Comparison of ENCODE assay signal across 18 mouse cellular contexts in genomic region chr17:65710576-65710975, GRCm38 (mm10).
DNase-seq lines count a peak whose midpoint lies in the region; ATAC-seq and TF ChIP-seq lines count a peak whose summit lies in the region.
"Had no signal": no experiment of that assay in that cellular context is flagged by ENCODE, and none has a peak within 500 bp of the region (broad histone marks: within the 10 kb centered on the region; RNA-seq: fewer than 3 reads in every experiment).

No protein-coding gene starts in this region.

- peaks cover 11% of the 10 kb centered on the region for H3K9me3 ChIP-seq in kidney, embryonic 16.5 days (ENCODE audit: low read length)
- no peaks in the 10 kb centered on the region; the same call in 1 of the 2 replicates for H3K9me3 ChIP-seq in kidney, postnatal 0 days (replicated peaks; ENCODE audit: low read length)
- H3K9me3 ChIP-seq in midbrain, postnatal 0 days (ENCODE audit: low read length): peaks cover 9% of the 10 kb centered on the region; the same call in 1 of the 2 replicates

- no peak overlapping the region for H3K27ac ChIP-seq in kidney, embryonic 16.5 days (ENCODE audit: low read length)
- H3K27ac ChIP-seq in kidney, postnatal 0 days: peak overlapping the region; percentile 5; the same call in 1 of the 2 replicates
- H3K27ac ChIP-seq in midbrain, postnatal 0 days (ENCODE audit: low read depth, low read length): no peak overlapping the region
- H3K27ac ChIP-seq: embryonic facial prominence, embryonic 12.5 days; forebrain, embryonic 15.5 days; hindbrain, embryonic 15.5 days had no signal

- TF ChIP-seq CTCF in kidney, postnatal 0 days (IDR thresholded peaks at IDR 0.05; ENCODE audit: low read depth): no peak
- TF ChIP-seq CTCF in midbrain, postnatal 0 days (IDR thresholded peaks at IDR 0.05): no peak

- no peaks in the 10 kb centered on the region for H3K27me3 ChIP-seq in kidney, embryonic 16.5 days (ENCODE audit: insufficient read depth, low read length)
- no peaks in the 10 kb centered on the region for H3K27me3 ChIP-seq in kidney, postnatal 0 days (ENCODE audit: insufficient read depth, low read length)
- H3K27me3 ChIP-seq in midbrain, postnatal 0 days (ENCODE audit: insufficient read depth, low read length): no peaks in the 10 kb centered on the region
- H3K27me3 ChIP-seq: embryonic facial prominence, embryonic 12.5 days; forebrain, embryonic 15.5 days; hindbrain, embryonic 15.5 days had no signal

- no peak for ATAC-seq in kidney, embryonic 16.5 days (ENCODE audit: low FRiP score, low TSS enrichment)
- ATAC-seq in kidney, postnatal 0 days (replicated peaks; ENCODE audit: low FRiP score, low read depth): no peak
- ATAC-seq in midbrain, postnatal 0 days (ENCODE audit: low FRiP score): no peak
- ATAC-seq: forebrain, embryonic 15.5 days had no signal

- no peak overlapping the region for H3K9ac ChIP-seq in kidney, embryonic 16.5 days (replicated peaks; ENCODE audit: low read length)
- no peak overlapping the region for H3K9ac ChIP-seq in kidney, postnatal 0 days (ENCODE audit: low read depth, low read length)
- no peak overlapping the region for H3K9ac ChIP-seq in midbrain, postnatal 0 days (replicated peaks; ENCODE audit: low read length, poor library complexity, severe bottlenecking)
- H3K9ac ChIP-seq: embryonic facial prominence, embryonic 12.5 days; forebrain, embryonic 15.5 days; hindbrain, embryonic 15.5 days had no signal

- DNase-seq in kidney, adult 18-20 months: peak; percentile 40
- peak; percentile 32 to 42 for DNase-seq in kidney, adult 8-10 months
- DNase-seq in kidney, postnatal 0 days (ENCODE audit: low spot score): no peak
- DNase-seq in kidney, postnatal 36 days: peak; percentile 55 to 58
- DNase-seq in midbrain, postnatal 0 days (ENCODE audit: low spot score): no peak
- DNase-seq in layer of hippocampus, postnatal 10 days (ENCODE audit: low spot score in 2 of 2): no peak
- DNase-seq: adrenal gland, adult 2 months; adrenal gland, postnatal 25 days; cerebellum, adult 8-10 months; cerebellum, postnatal 14 days; embryo, embryonic 11 days; gastrocnemius, postnatal 36 days; heart, adult 18-20 months had no signal

- no peak overlapping the region for H3K4me3 ChIP-seq in kidney, embryonic 16.5 days (ENCODE audit: low read length)
- no peak overlapping the region for H3K4me3 ChIP-seq in kidney, postnatal 0 days (replicated peaks; ENCODE audit: low read depth, low read length)
- no peak overlapping the region for H3K4me3 ChIP-seq in midbrain, postnatal 0 days (ENCODE audit: low read depth, low read length)
- H3K4me3 ChIP-seq: embryonic facial prominence, embryonic 12.5 days; forebrain, embryonic 15.5 days; hindbrain, embryonic 15.5 days had no signal

- peaks cover 4% of the 10 kb centered on the region; the same call in 1 of the 2 replicates for H3K36me3 ChIP-seq in kidney, embryonic 16.5 days (ENCODE audit: insufficient read depth, low read length)
- H3K36me3 ChIP-seq in kidney, postnatal 0 days (ENCODE audit: insufficient read depth, low read length): no peaks in the 10 kb centered on the region
- no peaks in the 10 kb centered on the region for H3K36me3 ChIP-seq in midbrain, postnatal 0 days (ENCODE audit: insufficient read depth, low read length)

- 92% methylated on average over 11 of the region's 11 CpGs for WGBS in kidney, embryonic 16.5 days
- 88% methylated on average over 11 of the region's 11 CpGs for WGBS in kidney, postnatal 0 days
- WGBS in midbrain, postnatal 0 days: 89% methylated on average over 11 of the region's 11 CpGs

- H3K4me2 ChIP-seq in kidney, embryonic 16.5 days (replicated peaks; ENCODE audit: low read depth, low read length): no peak overlapping the region
- H3K4me2 ChIP-seq in kidney, postnatal 0 days (ENCODE audit: low read length): no peak overlapping the region
- H3K4me2 ChIP-seq in midbrain, postnatal 0 days (ENCODE audit: low read depth, low read length, poor library complexity, severe bottlenecking): no peak overlapping the region
- H3K4me2 ChIP-seq: embryonic facial prominence, embryonic 12.5 days; forebrain, embryonic 15.5 days; heart, embryonic 11.5 days; hindbrain, embryonic 15.5 days had no signal

- H3K4me1 ChIP-seq in kidney, embryonic 16.5 days (ENCODE audit: insufficient read depth, low read length): no peaks in the 10 kb centered on the region
- no peaks in the 10 kb centered on the region for H3K4me1 ChIP-seq in kidney, postnatal 0 days (replicated peaks; ENCODE audit: insufficient read depth, low read length)
- H3K4me1 ChIP-seq in midbrain, postnatal 0 days (ENCODE audit: insufficient read depth, low read length): no peaks in the 10 kb centered on the region
- H3K4me1 ChIP-seq: embryonic facial prominence, embryonic 12.5 days; forebrain, embryonic 15.5 days; hindbrain, embryonic 15.5 days had no signal

Comparison
In these comparisons a context has a peak if more than half of its experiments do, and no peak if none do; other contexts are left out.
1. DNase-seq: peak in kidney, adult 18-20 months (single experiment), kidney, adult 8-10 months (2 of 2) and kidney, postnatal 36 days (2 of 2); none in kidney, postnatal 0 days (single experiment), midbrain, postnatal 0 days (single experiment) and layer of hippocampus, postnatal 10 days (0 of 2).